Mouse (Mus musculus) c-Kit-negative CD71-positive TER-119-positive erythroid progenitor cells, embryonic 14.5 days (primary cell): ENCODE results near the gene Dedd2.

Experiments used
- DNase-seq: peaks from one replicate; pipeline ENCODE4 v3.0.0-alpha.2; 2013; ENCODE audit warnings: low read depth, low spot score

Gene Dedd2

GRCm38 (mm10) chr7:25219416-25219750 is 1.0 kb downstream of the Dedd2 start:
- DNase-seq, result no peak

- DNase-seq, result no peak
Observed at GRCm38 (mm10) chr7:25218705-25219415, 1.6 kb downstream of the Dedd2 start.

- no peak for DNase-seq
Observed at GRCm38 (mm10) chr7:25217653-25218395, 2.6 kb downstream of the Dedd2 start.

GRCm38 (mm10) chr7:25214172-25214571 is 6.2 kb downstream of the Dedd2 start:
- DNase-seq, result no peak

- DNase-seq, result no peak
Observed at GRCm38 (mm10) chr7:25213099-25213498, 7.3 kb downstream of the Dedd2 start.

- no peak for DNase-seq
Observed at GRCm38 (mm10) chr7:25210482-25210881, 9.9 kb downstream of the Dedd2 start.

GRCm38 (mm10) chr7:25209161-25209622 is 11.2 kb downstream of the Dedd2 start:
- peak; percentile 84 for DNase-seq

GRCm38 (mm10) chr7:25206094-25206830 is 14.2 kb downstream of the Dedd2 start:
- no peak for DNase-seq

- no peak for DNase-seq
Observed at GRCm38 (mm10) chr7:25205355-25206093, 14.9 kb downstream of the Dedd2 start.

- no peak for DNase-seq
Observed at GRCm38 (mm10) chr7:25203624-25204023, 16.8 kb downstream of the Dedd2 start.

- DNase-seq, result no peak
Observed at GRCm38 (mm10) chr7:25197384-25198018, 22.9 kb downstream of the Dedd2 start.

- DNase-seq, result no peak
Observed at GRCm38 (mm10) chr7:25196107-25196506, 24.3 kb downstream of the Dedd2 start.

GRCm38 (mm10) chr7:25195148-25195547 is 25.3 kb downstream of the Dedd2 start:
- peak; percentile 71 for DNase-seq

- no peak for DNase-seq
Observed at GRCm38 (mm10) chr7:25192110-25192509, 28.3 kb downstream of the Dedd2 start.

GRCm38 (mm10) chr7:25190806-25191205 is 29.6 kb downstream of the Dedd2 start:
- DNase-seq, result no peak

- peak; percentile 71 for DNase-seq
Observed at GRCm38 (mm10) chr7:25187662-25188650, 32.5 kb downstream of the Dedd2 start.

- no peak for DNase-seq
Observed at GRCm38 (mm10) chr7:25184091-25184490, 36.3 kb downstream of the Dedd2 start.

GRCm38 (mm10) chr7:25181814-25182213 is 38.6 kb downstream of the Dedd2 start:
- no peak for DNase-seq

- DNase-seq, result no peak
Observed at GRCm38 (mm10) chr7:25181331-25181790, 39.1 kb downstream of the Dedd2 start.

GRCm38 (mm10) chr7:25180512-25180911 is 39.9 kb downstream of the Dedd2 start:
- DNase-seq, result no peak
